Mouse (Mus musculus) right cerebral cortex, postnatal 25 days (tissue): ENCODE data around the gene Espl1.
"Not testable (repeated sequence)": the region's sequence is repeated elsewhere in the genome, so short reads cannot be mapped to it uniquely, and the experiment has no call there.

Source experiments
- DNase-seq: peaks from one replicate; pipeline ENCODE4 v3.0.0; 2022

The Espl1 gene

DNA sequence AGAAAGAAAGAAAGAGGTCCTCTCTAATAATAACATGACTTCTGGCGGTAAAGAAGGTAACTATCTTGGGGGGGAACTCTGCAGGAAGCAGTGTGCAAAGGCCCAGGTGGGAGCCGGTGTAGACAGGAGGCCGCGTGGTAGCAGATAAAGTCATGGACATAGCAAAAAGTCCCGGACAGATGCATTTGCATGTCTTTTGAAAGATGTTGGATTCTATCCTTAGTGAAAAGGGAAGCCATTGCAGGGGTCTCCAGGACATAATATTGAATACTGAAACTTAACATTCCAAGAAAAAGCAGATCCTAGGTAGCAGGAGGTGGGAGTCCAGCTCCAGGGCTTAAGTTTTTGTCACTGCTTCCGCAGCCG, 17.4 kb upstream of the Espl1 start:
- no peak for DNase-seq

DNA sequence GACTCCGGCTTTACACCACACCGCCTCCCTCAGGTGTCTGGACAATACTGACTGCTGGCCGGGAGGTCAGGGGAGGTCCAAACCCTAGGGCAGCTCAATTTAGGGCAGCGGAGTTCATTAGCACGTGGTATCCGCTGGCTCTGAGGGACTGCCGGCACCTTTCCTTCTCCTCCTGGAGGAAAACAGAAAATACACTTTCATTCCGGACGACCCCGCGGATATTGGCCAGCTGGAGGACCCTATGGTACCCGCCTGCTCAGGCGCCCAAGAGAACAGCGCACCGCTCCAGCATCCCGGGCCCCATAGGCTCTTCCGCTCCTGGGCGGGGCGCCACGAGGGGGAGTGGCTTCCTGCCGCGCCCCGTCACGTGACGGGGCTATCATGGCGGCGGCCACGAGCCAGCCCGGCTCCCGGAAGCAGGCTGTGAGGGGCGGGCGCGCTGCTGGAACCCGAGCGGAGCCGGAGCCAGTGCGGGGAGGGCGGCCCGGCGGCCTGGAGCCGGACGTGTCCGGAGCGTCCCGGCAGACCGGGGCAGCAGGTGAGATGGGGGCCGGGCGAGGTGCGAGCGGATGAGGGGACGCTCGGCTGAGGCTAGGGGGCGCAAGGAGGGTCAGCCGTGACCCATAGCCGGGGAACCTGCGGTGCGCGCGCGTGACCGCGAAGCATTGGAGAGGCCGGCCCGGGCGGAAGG, 16.8 kb upstream of the Espl1 start, which contains the start of gene Mfsd5:
Gene Mfsd5, plus strand, starts transcription at position 363 of the 691 bp plus-strand sequence.
- DNase-seq, result peak; percentile 85

DNA sequence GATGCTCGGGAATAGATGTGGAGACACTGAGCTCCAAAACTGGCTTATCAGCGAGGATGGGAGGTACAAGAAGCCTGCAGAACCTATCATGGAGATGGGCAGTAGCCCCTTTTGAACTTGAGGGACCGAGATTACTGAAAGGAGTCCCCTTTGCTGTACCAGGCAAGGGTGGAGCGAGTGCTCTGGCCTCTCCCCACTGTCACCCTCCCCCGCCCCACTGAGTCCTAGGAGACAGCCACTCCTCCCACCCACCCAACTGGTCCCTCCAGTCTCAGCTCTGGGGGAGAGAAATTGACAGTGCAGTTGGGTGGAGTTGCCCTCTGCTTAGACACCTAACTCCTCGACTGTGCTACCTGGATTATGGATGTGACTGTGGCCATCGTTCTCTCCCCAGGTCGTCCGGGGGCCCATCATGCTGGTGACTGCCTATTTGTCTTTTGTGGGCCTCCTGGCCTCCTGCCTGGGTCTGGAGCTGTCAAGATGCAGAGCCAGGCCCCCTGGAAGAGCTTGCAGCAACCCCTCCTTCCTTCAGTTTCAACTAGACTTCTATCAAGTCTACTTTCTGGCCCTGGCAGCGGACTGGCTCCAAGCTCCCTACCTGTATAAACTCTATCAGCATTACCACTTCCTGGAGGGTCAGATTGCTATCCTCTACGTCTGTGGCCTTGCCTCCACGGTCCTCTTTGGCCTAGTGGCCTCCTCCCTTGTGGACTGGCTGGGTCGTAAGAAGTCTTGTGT, 16.1 kb upstream of the Espl1 start:
- DNase-seq, result no peak

DNA sequence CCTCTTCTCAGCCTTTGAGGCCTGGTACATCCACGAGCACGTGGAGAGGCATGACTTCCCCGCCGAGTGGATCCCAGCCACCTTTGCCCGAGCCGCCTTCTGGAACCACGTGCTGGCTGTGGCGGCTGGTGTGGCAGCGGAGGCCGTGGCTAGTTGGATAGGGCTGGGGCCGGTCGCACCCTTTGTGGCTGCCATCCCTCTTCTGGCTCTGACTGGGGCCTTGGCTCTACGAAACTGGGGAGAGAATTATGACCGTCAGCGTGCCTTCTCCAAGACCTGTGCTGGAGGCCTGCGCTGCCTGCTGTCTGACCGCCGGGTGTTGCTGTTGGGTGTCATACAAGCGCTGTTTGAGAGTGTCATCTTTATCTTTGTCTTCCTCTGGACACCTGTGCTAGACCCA, 15.4 kb upstream of the Espl1 start:
- no peak for DNase-seq

DNA sequence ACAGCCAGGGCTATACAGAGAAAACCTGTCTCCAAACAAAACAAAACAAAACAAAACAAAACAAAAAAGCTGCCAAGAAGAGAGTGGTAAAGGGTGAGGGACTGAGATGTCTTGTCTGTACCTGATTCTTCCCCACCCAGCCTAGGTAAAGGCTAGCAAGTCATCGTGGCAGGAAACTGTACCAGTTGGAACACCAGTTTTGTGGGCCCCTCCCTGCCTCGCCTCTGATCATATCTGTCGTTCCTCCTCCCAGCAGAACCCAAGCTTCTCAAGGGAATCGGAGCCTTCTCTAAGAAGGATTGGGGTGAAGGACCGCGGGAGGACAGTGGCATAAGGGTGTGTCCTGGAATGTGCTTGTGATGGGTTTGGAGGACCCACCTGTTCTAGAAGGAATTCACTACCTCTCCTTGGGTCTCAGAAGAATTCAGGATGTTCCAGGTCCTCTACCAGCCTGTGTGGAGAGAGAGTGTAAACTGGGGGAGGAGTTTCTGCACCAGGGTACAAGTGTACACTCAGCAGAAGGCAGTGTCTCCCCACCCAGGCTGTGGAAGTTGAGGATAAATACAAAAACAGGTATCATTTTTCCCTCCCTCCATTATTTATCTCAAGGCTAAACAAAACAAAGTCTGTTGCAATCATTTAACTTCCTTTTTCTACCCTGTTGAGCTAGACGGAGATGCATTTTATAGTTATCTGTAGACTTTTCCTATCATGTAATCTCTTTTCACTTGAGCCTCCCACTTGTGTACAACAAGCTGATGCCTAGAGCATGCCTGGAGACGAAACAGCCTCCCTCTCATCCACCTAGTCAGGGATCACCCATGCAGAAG, 13.4 kb upstream of the Espl1 start:
- DNase-seq, result no peak

DNA sequence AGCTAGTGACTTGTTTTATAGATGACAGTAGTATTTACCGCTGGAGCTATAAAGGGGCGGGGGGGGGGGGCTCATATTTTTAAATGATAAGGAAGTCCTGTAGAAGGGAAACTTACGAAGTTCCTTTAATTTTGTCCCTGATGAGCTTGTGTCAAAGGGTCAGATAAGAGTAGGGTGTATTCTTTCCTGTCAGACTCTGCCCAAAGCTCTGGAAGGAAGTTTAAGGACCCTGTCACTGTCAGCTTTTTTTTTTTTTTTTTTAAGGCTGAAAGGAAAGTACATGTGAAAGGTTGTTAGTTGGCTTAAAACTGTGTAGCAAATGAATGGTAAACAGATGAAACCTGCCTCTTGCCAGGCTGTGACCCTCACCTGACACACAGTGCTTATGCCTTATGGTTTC, 12.4 kb upstream of the Espl1 start:
- DNase-seq, result no peak

DNA sequence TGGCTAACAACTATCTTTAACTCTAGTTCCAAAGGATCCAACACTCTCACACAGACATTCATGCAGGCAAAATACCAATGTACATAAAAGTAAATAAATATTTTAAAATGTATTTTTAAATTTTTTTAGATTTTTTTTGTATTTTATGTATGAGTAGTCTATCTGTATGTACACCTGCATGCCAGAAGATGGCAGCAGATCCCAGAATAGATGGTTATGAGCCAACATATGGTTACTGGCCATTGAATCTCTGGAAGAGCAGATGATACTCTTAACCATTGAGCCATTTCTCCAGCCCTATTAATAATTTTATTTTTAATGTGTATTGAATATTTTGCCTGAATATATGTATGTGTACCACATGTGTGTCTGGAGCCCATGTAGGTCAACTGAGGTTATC, 8.7 kb upstream of the Espl1 start:
- DNase-seq, result no peak

DNA sequence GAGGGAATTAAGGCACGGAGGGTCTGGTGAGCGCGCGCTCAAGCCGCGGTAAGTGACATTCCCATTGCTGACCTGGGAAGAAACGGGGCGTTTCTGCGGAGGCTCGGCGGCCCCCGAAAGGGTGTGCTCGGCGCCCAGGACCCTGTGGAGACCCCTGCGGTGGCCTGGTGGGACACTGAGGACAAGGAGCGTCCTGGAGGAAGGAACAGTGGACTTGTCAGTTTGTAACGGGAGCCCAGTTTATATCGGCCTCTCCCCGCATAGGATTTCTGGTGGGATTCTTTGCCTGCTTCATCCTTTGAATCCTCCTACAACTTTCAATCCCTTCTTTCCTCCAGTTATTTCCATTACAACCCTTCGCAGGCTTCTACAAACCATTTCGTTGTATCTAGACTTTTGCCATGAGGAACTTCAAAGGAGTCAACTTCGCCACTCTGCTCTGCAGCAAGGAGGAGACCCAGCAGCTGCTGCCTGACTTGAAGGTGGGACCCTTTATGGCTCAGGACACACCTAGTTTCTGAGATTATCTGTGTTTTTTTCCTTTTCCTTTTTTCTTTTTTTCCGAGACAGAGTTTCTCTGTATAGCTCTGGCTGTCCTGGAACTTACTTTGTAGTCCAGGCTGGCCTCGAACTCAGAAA, 421 bp downstream of the Espl1 start:
- no peak for DNase-seq

DNA sequence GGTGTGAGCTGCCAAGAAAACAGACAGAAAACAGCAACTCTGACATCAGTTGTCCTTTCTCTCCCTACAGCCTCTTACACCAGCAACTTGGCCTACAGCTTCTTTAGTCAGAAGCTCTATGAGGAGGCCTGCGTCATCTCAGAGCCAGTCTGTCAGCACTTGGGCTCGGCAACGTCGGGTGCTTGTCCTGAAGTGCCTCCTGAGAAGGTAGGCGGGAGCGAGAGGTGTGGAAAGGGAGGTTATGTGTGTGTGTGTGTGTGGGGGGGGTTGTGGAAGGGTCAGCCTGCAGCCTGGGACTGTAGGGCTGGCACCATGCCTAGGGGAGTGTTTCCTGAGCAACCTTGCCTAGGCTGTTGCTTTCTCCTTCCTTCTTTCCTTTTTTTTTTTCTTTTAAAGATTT, 6.5 kb downstream of the Espl1 start:
- DNase-seq, result no peak

DNA sequence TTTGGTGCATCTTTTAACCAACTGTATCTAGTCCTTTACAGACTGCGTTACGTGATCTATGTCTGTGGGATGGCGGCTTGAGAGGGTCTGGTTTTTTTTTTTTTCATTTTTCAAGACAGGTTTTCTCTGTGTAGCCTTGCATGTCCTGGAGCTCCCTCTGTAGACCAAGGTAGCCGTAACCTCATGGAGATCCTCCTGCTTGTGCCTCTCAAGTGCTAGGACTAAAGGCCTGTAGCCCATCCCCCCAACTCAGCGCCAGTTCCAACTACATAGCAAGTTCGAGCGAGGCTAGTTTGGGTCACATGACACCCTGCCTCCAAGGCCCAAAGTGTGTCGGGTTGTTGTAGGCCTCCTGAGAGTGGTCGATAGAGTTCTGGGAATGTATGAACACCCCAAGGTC, 12.7 kb downstream of the Espl1 start:
- no peak for DNase-seq

DNA sequence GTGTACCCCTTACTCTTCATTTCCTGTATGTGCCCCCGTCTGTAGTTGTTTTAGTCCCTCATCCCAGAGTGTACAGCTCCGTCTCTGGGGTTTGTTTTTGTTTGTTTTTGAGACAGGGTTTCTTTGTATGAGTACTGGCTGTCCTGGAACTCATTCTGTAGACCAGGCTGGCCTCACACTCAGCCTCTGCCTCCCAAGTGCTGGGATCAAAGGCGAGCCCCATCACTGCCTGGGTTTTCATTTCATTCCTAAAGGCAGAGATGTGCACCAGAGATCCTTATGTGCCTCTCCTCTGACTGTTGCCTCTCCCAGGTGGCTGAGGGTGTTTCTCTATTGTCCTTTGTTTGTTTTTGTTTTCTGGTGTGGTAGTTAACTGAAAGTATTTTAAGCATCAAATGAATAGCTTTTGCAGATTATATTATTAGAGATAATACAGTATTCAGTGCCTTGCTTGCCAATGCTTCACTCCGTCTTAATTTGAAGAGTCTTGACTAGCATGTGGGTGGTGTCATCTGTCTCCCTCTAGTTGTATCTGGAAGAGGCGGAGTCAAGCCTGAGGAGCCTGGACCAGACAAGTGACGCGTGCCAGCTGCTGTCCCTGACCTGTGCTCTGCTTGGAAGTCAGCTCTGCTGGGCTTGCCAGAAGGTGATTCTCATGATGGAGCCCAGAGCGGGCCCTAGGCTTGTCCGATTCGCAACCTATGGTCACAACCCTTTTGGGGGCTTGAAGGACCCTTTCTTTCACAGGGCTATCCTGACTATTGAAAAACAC, 14.2 kb downstream of the Espl1 start:
- no peak for DNase-seq

DNA sequence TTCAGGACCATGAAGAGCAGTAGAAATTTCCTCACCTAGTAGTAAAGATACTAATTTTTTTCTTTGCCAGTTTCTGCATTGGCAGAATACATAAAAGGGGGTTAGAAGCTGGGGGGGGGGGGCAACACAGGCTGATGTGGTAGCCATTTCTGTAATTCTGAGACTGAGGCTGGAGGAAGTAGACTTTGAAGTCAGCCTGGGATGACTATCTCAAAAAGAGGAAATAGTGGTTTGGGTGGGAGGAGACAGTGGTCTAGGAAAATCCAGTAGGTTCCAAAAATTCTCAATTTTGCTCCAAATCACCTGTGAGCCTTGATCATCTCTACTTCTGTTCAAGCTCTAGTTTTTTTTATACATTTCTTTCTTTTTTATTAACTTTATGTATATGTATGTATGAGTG, 15.4 kb downstream of the Espl1 start:
- no peak for DNase-seq

DNA sequence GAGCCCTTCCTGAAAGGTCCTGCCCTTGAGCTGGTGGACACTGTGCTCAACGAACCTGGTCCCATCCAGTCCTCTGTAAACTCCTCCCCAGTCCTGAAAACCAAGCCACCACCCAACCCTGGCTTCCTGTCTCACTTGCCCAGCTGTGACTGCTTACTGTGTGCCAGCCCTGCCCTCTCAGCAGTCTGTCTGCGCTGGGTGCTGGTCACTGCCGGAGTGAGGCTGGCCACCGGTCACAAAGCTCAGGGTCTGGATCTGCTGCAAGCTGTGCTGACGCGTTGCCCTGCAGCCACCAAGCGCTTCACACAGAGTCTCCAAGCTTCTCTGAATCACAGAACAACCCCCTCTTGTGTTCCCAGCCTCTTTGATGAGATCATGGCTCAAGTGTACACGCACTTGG, 19.2 kb downstream of the Espl1 start:
- DNase-seq, result no peak

DNA sequence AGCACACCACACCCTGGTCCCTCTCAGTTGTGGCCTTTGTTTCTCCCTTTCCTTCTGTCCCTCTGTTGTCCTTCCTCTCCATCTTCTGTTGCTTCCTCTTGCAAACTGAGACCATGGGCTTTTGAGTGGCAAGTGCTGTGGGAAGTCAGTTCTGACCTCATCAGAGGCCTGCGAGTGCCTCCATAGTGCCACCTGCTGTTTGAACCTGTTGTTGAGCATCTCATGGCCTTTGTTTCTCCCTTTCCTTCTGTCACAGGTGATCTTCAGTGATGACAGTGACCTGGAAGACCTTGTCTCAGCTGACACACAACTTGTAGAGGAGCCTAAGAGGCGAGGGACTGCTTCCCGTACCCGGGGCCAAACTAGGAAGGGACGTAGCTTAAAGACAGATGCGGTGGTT, 20.2 kb downstream of the Espl1 start:
- peak; percentile 48 for DNase-seq

DNA sequence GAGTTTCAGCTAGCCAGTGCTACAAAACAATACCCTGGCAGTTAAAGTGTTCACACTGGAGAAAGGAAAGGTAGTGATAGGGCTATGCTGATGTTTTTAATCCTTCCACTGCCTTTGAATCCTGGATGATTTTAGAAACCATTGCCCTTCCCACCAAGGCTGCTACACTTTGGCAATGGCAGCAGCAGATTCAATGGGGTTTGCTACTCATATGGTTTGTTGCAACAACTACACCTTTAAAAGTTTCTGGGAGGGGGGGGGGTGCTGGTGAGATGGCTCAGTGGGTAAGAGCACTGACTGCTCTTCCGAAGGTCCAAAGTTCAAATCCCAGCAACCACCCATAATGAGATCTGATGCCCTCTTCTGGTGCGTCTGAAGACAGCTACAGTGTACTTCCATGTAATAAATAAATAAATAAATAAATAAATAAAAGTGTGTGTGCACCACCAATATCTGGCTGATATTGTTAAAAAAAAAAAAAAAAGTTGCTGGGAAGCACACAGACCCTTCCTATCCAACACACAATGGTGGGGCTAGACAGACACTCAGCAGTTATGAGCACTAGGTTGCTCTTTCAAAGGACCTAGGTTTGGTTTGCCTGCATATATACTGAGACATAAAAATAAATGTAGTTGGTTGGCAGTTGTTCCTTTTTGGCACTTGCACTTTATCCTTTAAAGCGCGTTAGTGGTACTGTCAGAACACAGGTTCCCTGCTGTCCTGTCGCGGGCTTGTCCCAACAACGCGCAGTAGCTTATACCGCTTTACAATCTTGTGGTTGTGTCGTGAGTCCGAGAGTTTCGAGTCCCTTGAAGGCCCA, 28.8 kb downstream of the Espl1 start:
- no peak for DNase-seq

DNA sequence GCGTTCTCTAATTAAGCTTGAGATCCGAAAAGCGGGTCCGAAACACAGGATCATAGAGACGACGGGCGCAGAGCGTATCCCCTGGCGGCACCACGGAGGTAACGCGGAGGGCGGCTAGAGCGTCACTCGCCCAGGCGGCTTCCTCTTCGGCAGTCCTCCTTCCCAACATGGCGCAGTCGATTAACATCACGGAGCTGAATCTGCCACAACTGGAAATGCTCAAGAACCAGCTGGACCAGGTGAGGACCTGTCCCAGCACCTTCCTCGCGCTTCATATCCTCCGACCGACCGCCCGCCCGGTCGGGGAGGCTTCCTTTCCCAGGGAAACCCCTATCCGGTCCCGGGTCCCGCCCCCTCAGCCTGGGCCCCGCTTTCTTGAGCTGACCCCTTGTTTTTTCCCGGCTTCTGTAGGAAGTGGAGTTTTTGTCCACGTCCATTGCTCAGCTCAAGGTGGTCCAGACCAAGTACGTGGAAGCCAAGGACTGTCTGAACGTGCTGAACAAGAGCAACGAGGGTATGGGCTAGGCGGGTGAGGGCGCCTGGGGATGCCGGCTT, 30.0 kb downstream of the Espl1 start, which contains the start of gene Pfdn5:
Gene Pfdn5, plus strand, starts transcription at position 95 of the 555 bp plus-strand sequence.
- DNase-seq, result peak; percentile 86

DNA sequence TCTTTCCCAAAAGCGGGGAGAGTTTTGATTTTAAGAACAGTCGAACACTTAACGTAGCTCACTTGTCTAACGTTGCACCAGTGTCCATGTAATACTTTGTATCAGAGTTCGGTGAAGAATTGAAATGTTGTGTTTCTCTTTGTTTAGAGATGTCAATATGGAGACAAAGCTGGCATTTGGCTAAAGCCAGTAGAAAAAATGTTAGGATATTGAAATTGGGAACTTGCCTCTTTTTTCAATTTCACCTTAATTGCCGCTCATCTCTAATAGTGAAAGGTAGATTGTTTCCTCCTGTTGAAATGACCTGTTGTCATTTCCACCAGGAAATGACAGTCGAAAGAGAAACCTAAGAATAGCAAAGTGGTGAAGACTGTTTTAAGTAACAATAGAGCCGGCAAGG, 30.8 kb downstream of the Espl1 start:
- no peak for DNase-seq

DNA sequence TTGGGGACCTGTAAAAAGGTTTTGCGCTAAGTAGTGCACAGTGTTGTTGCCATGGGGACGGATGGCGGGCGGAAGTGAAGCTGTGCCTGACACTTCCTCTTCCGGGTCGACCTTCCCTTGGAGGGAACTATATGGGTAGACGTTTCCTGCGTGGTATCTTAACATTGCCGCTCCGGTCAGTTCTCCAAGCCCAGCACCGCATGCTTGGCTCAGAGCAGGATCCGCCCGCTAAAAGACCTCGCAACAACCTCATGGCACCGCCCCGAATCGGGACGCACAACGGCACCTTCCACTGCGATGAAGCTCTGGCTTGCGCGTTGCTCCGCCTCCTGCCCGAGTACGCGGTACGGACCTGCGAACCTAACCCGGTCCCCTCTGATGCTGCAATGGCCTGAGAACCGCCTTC, 35.5 kb downstream of the Espl1 start, which contains the start of gene Myg1:
Gene Myg1, plus strand, starts transcription at position 100 of the 406 bp plus-strand sequence.
- DNase-seq, result peak; percentile 84

DNA sequence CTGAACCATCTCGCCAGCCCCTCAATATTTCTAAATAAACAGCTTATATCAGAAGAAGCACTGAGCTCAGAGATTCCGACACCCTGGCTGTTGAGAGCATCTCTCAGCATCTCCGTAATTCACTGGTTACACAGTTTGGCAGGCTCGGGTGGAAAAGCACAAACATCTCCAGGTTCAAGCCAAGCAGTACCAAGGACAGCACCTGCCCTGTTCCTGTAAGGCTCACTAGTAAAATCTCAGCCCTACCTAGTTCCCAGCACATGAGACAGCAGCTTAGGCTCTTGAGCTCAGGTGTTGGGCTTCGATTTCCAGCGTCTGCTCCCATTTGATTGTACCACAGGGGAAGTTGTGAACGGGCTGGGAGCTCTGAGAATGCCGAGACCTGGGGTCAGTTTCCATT, 39.2 kb downstream of the Espl1 start:
- DNase-seq, result no peak

DNA sequence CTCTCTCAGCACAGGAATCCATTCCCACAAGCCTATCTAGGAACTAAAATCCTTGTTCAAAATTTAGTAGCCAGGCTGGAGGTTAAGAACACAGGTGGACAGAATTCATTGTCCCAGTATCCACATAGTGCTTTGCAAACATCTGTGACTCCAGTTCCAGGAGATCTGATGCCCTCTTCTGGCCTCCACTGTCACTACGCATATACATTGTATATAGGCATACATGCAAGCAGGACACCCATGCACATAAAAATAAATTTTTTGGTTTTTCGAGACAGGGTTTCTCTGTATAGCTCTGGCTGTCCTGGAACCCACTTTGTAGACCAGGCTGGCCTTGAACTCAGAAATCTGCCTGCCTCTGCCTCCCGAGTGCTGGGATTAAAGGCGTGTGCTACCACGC, 39.9 kb downstream of the Espl1 start:
- not testable (repeated sequence) for DNase-seq

DNA sequence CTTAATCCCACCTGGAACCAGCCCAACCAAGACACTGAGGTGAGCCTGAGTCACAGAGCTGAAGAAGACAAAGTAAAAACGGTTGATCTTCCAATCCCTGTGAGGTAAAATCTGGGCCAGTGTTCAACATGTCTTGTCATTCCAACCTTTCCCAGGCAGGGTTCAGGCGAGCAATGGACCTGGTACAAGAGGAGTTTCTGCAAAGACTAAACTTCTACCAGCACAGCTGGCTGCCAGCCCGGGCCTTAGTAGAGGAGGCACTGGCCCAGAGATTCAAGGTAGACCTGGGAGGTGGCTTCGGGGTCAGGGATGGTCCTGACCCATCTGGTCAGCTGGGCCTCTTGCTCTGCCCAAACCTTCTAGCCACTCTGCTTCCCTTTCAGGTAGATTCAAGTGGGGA, 40.9 kb downstream of the Espl1 start:
- DNase-seq, result no peak
